Mouse (Mus musculus) C2C12 (cell line): Measurements from ENCODE around the gene Vwa1.

Experiments
- CEBPB ChIP-seq: IDR thresholded peaks from one replicate; pipeline ENCODE4 v1.6.1; 2011; ENCODE audit warnings: low read depth, mild to moderate bottlenecking, control low read depth, moderate library complexity
- CTCF ChIP-seq: IDR thresholded peaks from one replicate; pipeline ENCODE4 v1.5.1; 2011; ENCODE audit not compliant: control insufficient read depth, insufficient read depth, insufficient read length
- MAX ChIP-seq: IDR thresholded peaks from one replicate; pipeline ENCODE4 v1.6.1; 2011; ENCODE audit warnings: mild to moderate bottlenecking, control low read depth
- MYOD1 ChIP-seq: IDR thresholded peaks from one replicate; pipeline ENCODE4 v1.6.1; 2011; ENCODE audit warnings: low read depth; ENCODE audit not compliant: control insufficient read depth, insufficient read length
- MYOG ChIP-seq: IDR thresholded peaks from one replicate; pipeline ENCODE4 v1.6.1; 2011; ENCODE audit not compliant: control insufficient read depth, insufficient read length; ENCODE audit errors: extremely low read depth
- USF1 ChIP-seq: IDR thresholded peaks from one replicate; pipeline ENCODE4 v1.6.1; 2011; ENCODE audit warnings: low read depth, mild to moderate bottlenecking, control low read depth, moderate library complexity

- TF ChIP-seq CTCF (no peak), MAX (no peak), MYOG (no peak), USF1 (no peak), MYOD1 (no peak), CEBPB (no peak)
Observed at GRCm38 (mm10) chr4:155790650-155791161, 16.2 kb upstream of the Vwa1 start.
